Mouse (Mus musculus) gastrocnemius, postnatal 36 days (tissue): ENCODE results near the gene Amigo3. TPM values are rescaled to one million over a fixed set of nuclear protein-coding genes. Genes with fewer than 3 reads are reported as not detected.

Experiments
- DNase-seq, 2 experiments: peaks; one replicate each; pipeline ENCODE4 v3.0.0; 2022
- intact Hi-C: fragments of 180-260 bp; cut with DNase I; formaldehyde crosslinking; loops from one replicate; pipeline ENCODE4 v1.15.1; 2025
- total RNA-seq, 2 experiments: library from RNA; stranded (reverse); gene quantifications; 2 replicates each; pipeline ENCODE4 v1.2.3; 2021

The Amigo3 gene
- total RNA-seq, 2 experiments from 2014 or later, result 1.5 to 2.6 TPM

- DNase-seq, result no peak
- intact Hi-C loops, result loop anchor here (5.0 kb wide), 1 partner anchor 149 kb away; no protein-coding TSS in a partner anchor
Observed at GRCm38 (mm10) chr9:108051184-108051930, 1.6 kb upstream of the Amigo3 start.

DNA sequence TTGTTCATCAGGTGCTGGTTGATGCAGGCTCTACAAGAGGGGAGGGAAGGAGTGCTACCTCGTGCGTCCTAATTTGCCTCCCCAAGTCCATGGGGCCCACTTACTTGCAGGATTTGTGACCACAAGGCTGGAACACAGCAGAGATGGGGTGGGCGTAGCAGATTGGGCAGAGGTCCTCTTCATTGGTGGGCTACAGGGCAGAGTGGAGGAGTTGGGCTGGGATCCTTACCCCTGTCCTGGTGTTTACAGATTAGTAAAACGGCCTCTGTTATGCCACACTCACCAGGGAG lies 1.1 kb upstream of the Amigo3 start:
- intact Hi-C loops, result loop anchor here (5.0 kb wide), 1 partner anchor 150 kb away; no protein-coding TSS in a partner anchor

GRCm38 (mm10) chr9:108052411-108052810 lies 548 bp upstream of the Amigo3 start:
- DNase-seq, result no peak
- intact Hi-C loops, result loop anchor here (5.0 kb wide), 1 partner anchor 150 kb away; no protein-coding TSS in a partner anchor

More for the DNA sequence above, 1.1 kb upstream of the Amigo3 start:
- no peak for DNase-seq

DNA sequence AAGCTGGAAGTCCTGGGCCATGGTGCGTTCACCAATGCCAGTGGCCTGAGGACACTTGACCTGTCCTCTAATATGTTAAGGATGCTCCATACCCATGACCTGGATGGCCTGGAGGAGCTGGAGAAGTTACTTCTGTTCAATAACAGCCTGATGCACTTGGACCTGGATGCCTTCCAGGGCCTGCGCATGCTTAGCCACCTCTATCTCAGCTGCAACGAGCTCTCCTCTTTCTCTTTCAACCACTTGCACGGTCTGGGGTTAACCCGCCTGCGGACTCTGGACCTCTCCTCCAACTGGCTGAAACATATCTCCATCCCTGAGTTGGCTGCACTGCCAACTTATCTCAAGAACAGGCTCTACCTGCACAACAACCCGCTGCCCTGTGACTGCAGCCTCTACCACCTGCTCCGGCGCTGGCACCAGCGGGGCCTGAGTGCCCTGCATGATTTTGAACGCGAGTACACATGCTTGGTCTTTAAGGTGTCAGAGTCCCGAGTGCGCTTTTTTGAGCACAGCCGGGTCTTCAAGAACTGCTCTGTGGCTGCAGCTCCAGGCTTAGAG lies 786 bp downstream of the Amigo3 start:
- intact Hi-C loops, result loop anchor here (5.0 kb wide), 1 partner anchor 151 kb away; no protein-coding TSS in a partner anchor
- peak in 1 of 2 experiments; percentile 20 for DNase-seq

GRCm38 (mm10) chr9:108054331-108055040 lies 1.5 kb downstream of the Amigo3 start:
- DNase-seq, result peak in 1 of 2 experiments; percentile 17
- intact Hi-C loops, result loop anchor here (5.0 kb wide), 1 partner anchor 152 kb away; no protein-coding TSS in a partner anchor

DNA sequence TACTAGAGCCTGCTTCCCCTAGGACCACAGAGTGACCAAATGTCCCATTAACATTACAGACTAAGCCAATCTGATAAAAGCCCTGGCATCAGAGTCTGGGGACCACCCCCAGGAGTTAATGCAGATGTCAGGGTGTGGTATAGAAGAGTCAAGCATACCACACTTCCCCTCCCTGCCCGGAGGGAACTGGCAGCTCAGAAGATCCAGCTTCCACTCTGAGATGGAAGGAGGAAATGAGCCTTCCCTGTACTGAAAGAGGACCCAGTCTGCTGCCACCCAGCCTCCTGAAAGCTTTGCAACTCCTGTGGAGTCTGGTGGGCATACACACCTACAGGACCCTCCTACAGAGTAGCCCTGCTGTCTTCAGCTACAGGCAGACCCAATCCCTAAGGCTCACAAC lies 2.1 kb downstream of the Amigo3 start:
- intact Hi-C loops, result no loop called here
- no peak for DNase-seq

- no peak for DNase-seq
- intact Hi-C loops, result no loop called here
Observed at GRCm38 (mm10) chr9:108055661-108056237, 2.8 kb downstream of the Amigo3 start.

DNA sequence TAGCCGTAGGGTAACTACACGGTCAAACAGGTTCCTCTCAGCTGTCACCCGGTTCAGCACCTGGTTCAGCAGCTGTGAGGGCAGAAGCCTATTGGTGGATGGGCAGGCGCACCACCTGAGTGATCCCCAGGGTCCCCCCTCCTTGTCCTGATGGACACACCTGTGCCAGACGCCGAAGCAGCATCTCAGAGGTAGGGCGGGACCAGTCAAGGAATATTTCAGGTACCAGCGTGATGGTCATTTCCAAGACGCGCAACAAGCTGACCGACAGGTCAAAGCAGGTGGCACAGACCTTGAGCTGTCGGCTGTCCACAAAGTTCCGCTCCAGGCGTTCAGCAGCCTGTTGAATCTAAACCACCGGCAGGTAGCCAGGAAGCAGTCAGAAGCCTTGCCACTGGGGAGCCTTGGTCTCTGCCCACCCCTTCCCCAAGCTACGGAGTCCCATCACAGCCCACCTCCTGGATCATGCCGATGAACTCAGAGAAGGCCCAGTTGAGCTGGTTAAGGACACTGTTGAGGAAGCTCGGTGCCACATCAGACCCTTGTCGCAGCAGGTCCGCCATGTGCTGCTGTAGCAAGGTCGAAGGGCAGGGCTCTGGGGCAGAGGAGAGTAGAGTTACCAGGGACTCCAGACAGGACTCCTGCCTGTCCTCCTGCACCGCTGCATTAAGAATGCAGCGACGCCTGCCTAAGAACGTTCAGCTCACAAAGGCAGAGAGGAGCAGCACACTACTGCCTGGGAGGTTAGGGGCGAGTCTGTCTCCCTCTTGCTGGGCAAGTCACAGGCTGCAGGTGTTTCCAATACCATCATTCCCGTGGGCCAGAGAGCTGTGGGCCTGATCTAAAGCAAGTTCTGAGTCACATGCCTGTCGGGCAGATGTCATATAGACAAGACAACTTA lies 3.7 kb downstream of the Amigo3 start:
- intact Hi-C loops, result no loop called here
- peak in 1 of 2 experiments; percentile 15 for DNase-seq

GRCm38 (mm10) chr9:108057262-108057562 lies 4.3 kb downstream of the Amigo3 start:
- intact Hi-C loops, result no loop called here
- peak in 1 of 2 experiments; percentile 52 for DNase-seq

DNA sequence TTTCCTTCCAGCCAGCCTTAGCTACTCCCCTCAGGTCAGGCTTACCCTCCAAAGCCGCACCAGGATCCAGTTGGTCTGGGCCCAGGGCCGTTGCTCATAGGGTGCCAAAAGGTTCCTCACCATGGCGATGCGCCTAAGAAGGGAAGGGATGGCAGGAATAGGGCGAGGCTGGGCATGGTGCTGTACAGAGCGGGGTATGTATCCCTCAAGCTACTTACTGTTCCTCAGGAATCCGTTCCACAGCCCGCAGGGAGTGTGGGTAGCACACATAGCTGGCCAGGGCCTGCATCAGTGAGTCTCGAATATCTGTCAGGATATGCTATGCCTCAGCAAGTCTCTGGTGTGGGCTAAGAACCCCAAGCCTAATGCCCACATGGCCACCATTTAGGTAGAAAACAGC lies 5.3 kb downstream of the Amigo3 start:
- intact Hi-C loops, result no loop called here

DNA sequence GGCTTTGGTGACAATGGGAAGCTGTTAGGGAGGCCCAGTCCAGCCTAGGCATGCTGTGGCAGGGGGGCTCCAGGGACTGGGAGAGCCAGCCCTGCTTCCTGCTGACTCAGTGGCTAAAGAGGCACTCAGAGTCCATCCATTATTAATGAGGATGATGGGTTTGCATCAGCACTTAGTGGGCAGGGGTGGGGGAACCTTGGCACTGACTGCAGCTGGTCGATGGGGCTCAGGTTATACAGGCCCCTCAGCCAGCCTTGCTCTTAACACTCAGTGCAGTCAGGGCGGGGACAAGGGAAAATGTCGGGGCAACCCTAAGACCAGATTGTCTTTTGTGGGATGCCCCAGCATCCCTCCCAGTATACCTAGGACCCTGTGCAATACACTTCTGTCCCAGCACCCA lies 9.2 kb downstream of the Amigo3 start:
- no peak for DNase-seq

More for the DNA sequence above, 5.3 kb downstream of the Amigo3 start:
- DNase-seq, result peak in 1 of 2 experiments; percentile 5

DNA sequence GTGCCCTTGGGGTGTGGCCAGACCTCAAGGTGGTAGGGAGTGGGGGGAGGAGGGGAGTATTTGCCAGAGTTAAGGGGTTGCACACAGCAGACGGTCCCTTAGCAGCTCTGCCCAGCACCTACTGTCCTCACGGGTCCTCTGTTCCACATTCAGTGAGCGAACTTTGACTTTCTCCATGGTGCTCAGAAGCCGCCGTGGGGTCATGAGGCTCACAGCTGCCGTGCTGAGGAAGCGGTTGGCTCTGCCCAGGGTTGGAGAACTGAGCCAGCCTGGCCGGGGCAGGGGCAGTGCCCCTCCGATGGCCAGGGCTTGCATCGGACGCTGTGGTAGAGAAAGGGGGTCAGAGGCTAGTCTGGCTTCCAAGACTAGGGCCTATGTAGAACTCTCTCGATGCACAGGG lies 10.4 kb downstream of the Amigo3 start:
- intact Hi-C loops, result no loop called here

More for the DNA sequence above, 9.2 kb downstream of the Amigo3 start:
- intact Hi-C loops, result no loop called here

DNA sequence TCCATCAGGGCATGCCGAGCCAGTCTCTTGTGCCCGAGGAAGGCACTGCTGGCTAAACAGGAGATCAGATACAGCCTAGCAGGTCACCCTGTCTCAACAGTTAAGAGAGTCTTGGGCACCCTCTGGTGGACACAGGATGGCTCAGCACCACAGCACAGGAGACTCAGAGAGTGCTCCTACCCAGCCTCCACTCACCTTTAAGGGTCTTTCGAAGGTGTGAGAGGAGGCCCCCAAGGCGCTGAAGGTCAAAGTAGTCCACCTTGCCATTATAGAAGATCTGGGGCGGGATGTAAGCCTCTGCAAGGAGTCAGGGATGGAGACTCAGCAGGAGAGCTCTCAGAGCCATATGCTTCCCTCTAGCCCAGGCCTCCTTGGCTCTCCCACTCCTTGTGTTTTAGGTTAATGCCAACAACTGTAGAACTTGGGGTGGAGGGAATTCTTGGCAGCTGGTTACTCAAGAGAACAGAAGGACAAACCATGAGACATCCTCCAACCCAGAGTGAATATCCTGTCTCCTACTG lies 12.6 kb downstream of the Amigo3 start:
- intact Hi-C loops, result loop anchor here (2.0 kb wide), 1 partner anchor 161 kb away; no protein-coding TSS in a partner anchor
- peak; percentile 55 to 56 for DNase-seq

More for the DNA sequence above, 10.4 kb downstream of the Amigo3 start:
- no peak for DNase-seq

DNA sequence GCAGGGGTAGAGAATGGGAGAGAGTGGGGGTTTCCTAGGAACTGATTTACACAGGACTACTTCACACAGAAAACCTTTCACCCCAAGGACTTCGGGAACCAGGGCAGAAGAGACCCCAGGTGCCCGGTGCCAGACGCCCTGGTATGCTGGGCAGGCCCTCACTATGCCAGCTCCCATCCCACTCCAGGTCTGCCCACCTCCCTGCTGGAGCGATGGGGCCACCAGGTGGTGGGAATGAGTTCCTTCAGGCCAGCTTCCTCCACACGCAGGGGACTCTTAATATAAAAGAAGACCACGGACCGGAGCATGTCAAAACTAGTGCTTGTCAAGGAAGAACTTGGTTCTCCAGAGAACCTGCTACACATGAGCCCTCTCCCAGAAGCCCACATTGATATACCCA lies 14.2 kb downstream of the Amigo3 start:
- intact Hi-C loops, result loop anchor here (2.0 kb wide), 1 partner anchor 162 kb away; no protein-coding TSS in a partner anchor

DNA sequence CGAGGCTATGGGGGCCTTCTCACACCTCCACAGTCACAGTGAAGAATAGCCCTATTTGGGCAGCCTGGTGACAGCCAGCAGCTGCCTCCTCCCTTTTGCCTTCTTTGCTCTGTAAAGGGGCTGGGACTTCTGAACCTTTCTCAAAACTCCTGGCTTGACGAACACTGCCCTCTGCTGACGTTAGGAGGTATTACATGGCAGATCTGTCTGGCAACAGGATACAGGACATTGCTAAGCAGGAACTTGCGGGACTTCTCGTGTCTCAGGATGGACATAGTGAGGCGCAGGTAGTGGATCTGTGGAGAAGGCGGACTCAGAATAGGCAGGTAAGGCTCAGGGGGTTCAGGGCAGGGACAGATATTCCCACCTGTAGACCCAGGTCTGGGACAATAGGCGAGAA lies 14.9 kb downstream of the Amigo3 start:
- peak; percentile 73 to 80 for DNase-seq
- intact Hi-C loops, result loop anchor here (1.0 to 2.0 kb wide), 2 partner anchors 105 to 163 kb away; no protein-coding TSS in a partner anchor

More for the DNA sequence above, 14.2 kb downstream of the Amigo3 start:
- DNase-seq, result no peak

DNA sequence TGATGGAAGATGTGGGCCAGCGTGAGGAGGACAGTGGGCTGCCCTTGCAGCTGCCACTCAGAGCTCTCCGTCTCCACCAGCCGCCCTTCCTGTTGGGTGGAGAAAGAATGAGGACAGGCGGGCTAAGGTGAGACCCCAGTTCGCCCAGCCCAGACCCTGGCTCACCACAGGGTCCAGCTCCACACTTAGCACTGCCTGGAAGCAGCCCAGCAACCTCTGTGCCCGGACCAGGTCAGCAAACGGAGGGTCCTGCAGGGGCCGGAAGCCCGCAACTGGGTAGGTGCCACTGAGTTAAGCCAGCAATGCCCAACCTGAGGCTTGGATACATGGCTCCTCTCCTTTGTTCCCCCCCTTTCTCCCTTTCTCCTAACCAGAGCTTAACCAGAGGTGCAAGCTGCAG lies 16.0 kb downstream of the Amigo3 start:
- DNase-seq, result no peak
- intact Hi-C loops, result no loop called here

DNA sequence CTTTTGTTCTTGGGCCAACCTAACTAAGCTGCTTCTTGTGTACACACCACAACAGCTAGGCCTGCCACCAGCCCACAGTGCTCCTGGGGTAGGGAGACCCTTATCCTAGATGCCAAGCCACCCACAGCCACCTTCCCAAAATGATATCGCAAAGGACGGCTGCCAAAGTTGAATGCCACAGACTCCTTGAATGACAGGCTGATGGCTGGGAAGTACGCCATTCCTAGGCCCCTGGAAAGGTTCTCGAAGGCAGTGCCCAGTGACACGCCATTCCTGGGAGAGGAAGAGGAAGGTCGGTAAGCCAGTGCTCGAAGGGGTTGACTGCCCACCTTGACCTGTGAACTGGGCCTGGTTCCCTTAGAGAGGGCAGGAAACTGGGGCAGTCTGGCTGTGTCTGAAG lies 16.6 kb downstream of the Amigo3 start:
- intact Hi-C loops, result no loop called here
- no peak for DNase-seq

DNA sequence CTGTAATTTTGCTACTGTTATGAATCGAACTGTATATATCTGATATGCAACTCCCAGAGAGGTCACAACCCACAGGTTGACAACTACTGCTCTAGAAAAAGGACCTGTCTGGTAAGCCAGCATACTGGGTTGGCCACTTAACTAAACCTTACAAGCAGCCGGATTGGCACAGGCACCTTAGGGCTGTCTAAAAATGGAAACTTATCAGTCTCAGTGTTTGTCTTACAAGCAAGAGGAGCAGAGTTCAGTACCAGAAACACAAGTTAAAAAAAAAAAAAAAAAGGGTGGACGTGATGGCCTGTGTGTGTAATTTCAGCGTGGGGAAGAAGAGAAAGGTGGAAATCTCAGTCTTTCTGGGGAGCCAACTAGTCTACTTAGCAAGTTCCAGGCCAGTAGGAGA lies 18.8 kb downstream of the Amigo3 start:
- intact Hi-C loops, result no loop called here
- DNase-seq, result no peak

GRCm38 (mm10) chr9:108072481-108072924 lies 19.5 kb downstream of the Amigo3 start:
- intact Hi-C loops, result no loop called here
- DNase-seq, result no peak
